Mouse (Mus musculus) myocyte (in vitro differentiated cells): ENCODE data around the gene Sacs.

ENCODE experiments used
- CEBPB ChIP-seq: IDR thresholded peaks from 2 replicates; pipeline ENCODE4 v1.6.1; 2011; ENCODE audit warnings: mild to moderate bottlenecking, moderate library complexity; ENCODE audit not compliant: poor library complexity, insufficient read depth, severe bottlenecking
- POLR2AphosphoS2 ChIP-seq: IDR thresholded peaks from one replicate; pipeline ENCODE4 v1.6.1; 2011; ENCODE audit warnings: low read depth, control low read depth; ENCODE audit not compliant: insufficient read length

- TF ChIP-seq CEBPB, result no peak
- no peak for TF ChIP-seq POLR2AphosphoS2
Measured at GRCm38 (mm10) chr14:61235846-61236474, 97.7 kb downstream of the Sacs start.
